Mouse (Mus musculus): Measurements from ENCODE around the gene Clybl. TPM values are rescaled to one million over a fixed set of nuclear protein-coding genes. Genes with fewer than 3 reads are reported as not detected.

Gene Clybl
- polyA plus RNA-seq, 1 experiment = 1.0 TPM

DNA sequence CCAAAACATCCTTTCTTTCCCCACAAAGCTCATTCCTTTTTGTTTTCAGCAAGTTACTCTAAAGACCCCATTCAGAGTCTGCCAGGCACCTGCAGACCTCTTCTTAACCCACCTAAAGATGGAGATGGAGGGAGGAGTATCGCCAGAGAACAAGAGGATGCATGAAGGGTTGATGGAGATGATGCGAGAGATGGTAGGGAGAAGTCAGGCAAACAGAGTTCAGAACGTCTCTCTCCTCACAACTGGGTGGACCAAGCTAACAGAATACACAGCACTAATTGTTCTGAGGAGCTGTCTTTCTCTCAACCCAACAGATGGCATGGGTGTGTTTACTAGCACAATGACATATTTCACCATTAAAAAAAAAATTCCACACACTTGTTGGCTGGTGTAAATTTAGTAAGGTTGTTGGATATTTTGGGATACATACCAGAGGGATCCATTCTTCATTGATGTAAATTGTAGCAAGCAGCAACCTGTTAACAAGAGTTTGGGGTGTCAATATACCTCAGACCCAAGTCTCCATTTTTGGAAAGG is 186.4 kb downstream of the Clybl start:
- no peaks in the 10 kb centered on the region for H3K9me3 ChIP-seq (ENCODE audit: control insufficient read depth, low read length)
- no peak for TF ChIP-seq GATA1 (IDR thresholded peaks at IDR 0.05; ENCODE audit: low read length)
- TF ChIP-seq TAL1 (IDR thresholded peaks at IDR 0.05; ENCODE audit: low read length) = no peak
- no peaks in the 10 kb centered on the region for H3K36me3 ChIP-seq (ENCODE audit: control insufficient read depth)
- H3K4me3 ChIP-seq (replicated peaks) = no peak overlapping the region
- no peaks in the 10 kb centered on the region for H3K4me1 ChIP-seq (ENCODE audit: control insufficient read depth)
- no peaks in the 10 kb centered on the region for H3K27me3 ChIP-seq (ENCODE audit: control insufficient read depth)

DNA sequence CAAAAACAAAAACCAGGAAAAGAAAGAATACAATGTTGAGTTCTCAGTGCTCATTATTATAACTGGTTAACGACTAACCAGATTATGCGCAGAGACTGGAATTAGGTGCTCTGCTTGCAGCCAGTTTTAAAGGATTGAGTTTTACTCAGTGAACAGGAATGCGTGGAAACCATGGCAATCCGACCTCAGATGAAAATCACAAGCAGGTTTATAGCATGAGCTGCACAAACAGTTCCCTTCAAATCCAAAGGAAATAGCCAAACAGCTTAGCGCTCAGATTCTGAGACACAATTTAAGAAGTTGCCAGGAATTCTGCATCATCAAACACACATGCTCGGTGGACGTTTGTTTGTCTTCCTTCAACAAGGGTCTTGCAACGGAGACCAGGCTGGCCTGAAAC is 187.0 kb downstream of the Clybl start:
- no peaks in the 10 kb centered on the region for H3K4me1 ChIP-seq (ENCODE audit: control insufficient read depth)
- no peak overlapping the region for H3K4me3 ChIP-seq (replicated peaks)
- no peaks in the 10 kb centered on the region for H3K9me3 ChIP-seq (ENCODE audit: control insufficient read depth, low read length)
- H3K27me3 ChIP-seq (ENCODE audit: control insufficient read depth) = no peaks in the 10 kb centered on the region
- TF ChIP-seq TAL1 (IDR thresholded peaks at IDR 0.05; ENCODE audit: low read length) (no peak), GATA1 (IDR thresholded peaks at IDR 0.05; ENCODE audit: low read length) (no peak)
- no peaks in the 10 kb centered on the region for H3K36me3 ChIP-seq (ENCODE audit: control insufficient read depth)

DNA sequence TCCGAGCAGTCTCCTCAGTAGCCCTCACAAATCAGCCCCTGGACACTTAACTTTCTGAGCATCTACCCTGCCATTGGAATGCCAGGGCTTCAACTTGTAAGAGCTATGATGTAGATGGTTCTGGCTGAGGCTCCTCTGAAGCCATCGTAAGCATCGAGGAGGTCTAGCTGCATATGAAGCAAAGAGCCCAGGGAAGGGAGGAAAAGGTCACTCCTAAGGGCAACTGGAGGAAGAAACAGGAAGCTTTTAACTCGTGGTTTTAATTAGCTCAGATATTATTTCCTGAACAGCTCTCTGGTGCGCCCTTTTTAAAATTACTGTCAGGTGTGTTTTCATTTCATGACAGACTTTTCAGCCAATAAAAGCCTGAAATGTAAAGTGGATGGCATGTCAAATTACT is 190.5 kb downstream of the Clybl start:
- Histone ChIP-seq H3K36me3 (ENCODE audit: control insufficient read depth) (no peaks in the 10 kb centered on the region), H3K4me1 (ENCODE audit: control insufficient read depth) (no peaks in the 10 kb centered on the region), H3K9me3 (ENCODE audit: control insufficient read depth, low read length) (no peaks in the 10 kb centered on the region), H3K4me3 (replicated peaks) (no peak overlapping the region), H3K27me3 (ENCODE audit: control insufficient read depth) (no peaks in the 10 kb centered on the region)
- TF ChIP-seq GATA1 (IDR thresholded peaks at IDR 0.05; ENCODE audit: low read length) = no peak
- TF ChIP-seq TAL1 (IDR thresholded peaks at IDR 0.05; ENCODE audit: low read length) = no peak

DNA sequence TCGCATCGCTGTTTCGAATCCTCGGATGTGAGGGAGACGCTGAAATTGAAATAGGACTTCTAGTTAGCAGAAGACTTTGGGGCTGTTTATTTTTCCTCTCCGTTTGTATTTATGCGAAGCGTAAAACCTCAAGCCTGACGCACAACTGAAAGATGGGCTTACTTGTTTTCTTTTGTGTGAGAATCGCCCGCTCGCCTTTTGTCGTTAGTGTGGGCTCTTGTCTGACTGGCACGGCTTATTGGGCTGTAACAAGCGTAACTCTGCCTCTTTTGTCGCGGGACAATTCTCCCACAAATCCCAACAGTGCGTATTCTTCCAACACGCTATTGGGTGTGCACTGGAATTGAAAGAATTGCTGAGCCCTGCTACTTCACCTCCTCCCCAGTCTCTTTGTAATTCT is 192.0 kb downstream of the Clybl start:
- H3K4me1 ChIP-seq (ENCODE audit: control insufficient read depth) = no peaks in the 10 kb centered on the region
- no peaks in the 10 kb centered on the region for H3K9me3 ChIP-seq (ENCODE audit: control insufficient read depth, low read length)
- H3K27me3 ChIP-seq (ENCODE audit: control insufficient read depth) = no peaks in the 10 kb centered on the region
- TF ChIP-seq TAL1 (IDR thresholded peaks at IDR 0.05; ENCODE audit: low read length) (no peak), GATA1 (IDR thresholded peaks at IDR 0.05; ENCODE audit: low read length) (no peak)
- H3K4me3 ChIP-seq (replicated peaks) = no peak overlapping the region
- H3K36me3 ChIP-seq (ENCODE audit: control insufficient read depth) = no peaks in the 10 kb centered on the region

DNA sequence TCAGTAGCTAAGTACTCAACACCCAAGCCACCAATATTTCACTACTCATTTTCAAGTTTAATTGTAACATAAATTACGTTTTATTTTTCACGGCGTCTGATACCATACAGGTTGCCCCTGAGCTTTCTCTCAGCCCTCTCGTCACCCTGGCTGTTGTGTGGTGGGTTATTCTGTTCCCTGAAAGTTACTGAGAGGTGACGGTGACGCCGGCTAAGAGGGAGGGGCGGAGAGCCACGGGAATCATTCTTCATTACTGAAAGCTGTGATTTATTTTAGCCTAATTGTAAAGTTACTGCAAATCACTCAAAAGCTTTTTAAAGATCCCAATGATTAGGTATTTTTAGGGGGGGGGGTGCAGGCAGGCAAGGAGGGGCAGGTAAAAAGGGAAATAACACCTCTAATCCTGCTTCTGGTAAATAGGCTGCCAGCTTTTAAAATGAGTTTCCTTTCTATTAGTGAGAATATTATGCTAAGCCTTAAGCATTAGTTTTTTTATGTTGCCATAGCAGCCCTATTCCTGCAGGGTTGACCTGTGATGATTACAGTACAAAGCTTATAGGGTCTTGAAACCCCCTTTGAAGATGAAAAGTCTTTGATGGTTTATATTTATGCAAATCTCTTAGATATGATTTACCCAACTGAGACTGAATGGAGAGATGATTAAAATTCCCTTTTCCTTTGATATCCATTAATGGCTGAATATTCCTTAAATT is 192.9 kb downstream of the Clybl start:
- no peaks in the 10 kb centered on the region for H3K27me3 ChIP-seq (ENCODE audit: control insufficient read depth)
- TF ChIP-seq GATA1 (IDR thresholded peaks at IDR 0.05; ENCODE audit: low read length) (no peak), TAL1 (IDR thresholded peaks at IDR 0.05; ENCODE audit: low read length) (no peak)
- H3K4me3 ChIP-seq (replicated peaks) = no peak overlapping the region
- H3K9me3 ChIP-seq (ENCODE audit: control insufficient read depth, low read length) = no peaks in the 10 kb centered on the region
- H3K36me3 ChIP-seq (ENCODE audit: control insufficient read depth) = no peaks in the 10 kb centered on the region
- no peaks in the 10 kb centered on the region for H3K4me1 ChIP-seq (ENCODE audit: control insufficient read depth)

DNA sequence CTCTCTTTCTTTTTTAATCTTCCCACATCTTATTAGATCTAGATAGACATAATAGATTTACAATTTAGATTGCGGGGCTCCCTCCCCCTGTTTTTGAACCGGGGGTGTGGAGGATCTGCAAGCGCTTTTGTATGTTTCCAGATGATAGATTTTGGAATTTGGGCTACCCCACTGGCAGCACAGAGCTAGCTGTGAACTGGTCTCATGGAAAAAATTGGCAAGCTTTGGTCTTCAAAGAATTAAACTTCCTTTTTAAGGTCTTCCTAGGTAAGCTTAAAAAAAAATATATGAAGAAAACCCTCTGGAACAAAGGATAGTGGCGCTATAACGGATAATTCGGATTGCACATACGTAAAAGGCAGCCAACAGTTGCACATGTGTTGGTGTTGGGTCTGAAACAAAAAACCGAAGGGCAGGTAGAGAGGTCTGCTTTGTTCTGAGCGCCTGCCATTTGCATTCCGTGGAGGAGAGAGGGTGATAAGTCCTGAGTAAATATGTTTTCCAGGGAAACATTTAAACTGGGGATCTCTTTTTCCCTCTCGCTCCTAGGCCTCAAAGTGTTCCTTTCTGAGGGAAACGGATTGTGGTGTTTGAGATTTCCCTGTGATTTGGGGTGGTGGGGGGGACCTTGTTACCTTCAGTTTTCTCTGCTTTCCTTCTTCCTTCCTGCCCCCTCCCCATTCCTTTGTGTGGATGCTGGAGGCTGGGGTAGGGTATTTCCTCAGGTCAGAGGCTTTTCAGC is 193.7 kb downstream of the Clybl start:
- no peaks in the 10 kb centered on the region for H3K27me3 ChIP-seq (ENCODE audit: control insufficient read depth)
- no peaks in the 10 kb centered on the region for H3K9me3 ChIP-seq (ENCODE audit: control insufficient read depth, low read length)
- H3K36me3 ChIP-seq (ENCODE audit: control insufficient read depth) = no peaks in the 10 kb centered on the region
- H3K4me1 ChIP-seq (ENCODE audit: control insufficient read depth) = no peaks in the 10 kb centered on the region
- no peak overlapping the region for H3K4me3 ChIP-seq (replicated peaks)
- TF ChIP-seq TAL1 (IDR thresholded peaks at IDR 0.05; ENCODE audit: low read length) (no peak), GATA1 (IDR thresholded peaks at IDR 0.05; ENCODE audit: low read length) (no peak)

DNA sequence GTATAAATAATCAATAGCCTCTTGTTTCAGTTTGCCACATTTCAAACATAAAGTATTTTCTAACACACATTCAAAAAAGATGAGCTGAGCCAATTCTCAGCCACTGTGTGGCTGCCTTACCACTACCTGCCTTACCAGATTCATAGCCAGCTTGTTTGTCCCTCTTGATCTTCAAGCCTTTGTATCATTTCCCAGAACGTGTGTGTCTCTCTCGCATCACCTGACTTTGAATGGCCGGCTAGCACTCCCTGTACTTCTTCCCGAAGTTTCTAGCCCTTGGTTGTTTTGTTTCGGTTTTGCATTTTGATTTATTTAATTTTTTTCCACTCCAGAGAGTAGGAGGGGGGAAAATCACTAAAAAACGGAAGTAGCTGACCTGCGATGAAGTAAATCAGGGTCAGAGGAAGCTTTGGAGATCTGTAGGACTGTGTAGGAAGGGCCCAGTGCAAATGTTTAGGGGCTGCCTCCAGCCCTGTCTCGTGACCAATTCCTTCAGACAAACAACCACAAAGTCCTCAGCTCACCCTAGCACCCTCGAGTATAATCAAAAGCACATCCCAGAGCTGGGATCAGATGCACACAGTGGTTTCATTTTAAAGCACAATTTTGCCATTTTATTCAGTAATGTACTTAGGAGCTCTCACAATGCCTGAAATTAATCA is 195.1 kb downstream of the Clybl start:
- H3K9me3 ChIP-seq (ENCODE audit: control insufficient read depth, low read length) = no peaks in the 10 kb centered on the region
- no peak overlapping the region for H3K4me3 ChIP-seq (replicated peaks)
- no peaks in the 10 kb centered on the region for H3K27me3 ChIP-seq (ENCODE audit: control insufficient read depth)
- no peaks in the 10 kb centered on the region for H3K36me3 ChIP-seq (ENCODE audit: control insufficient read depth)
- no peak for TF ChIP-seq GATA1 (IDR thresholded peaks at IDR 0.05; ENCODE audit: low read length)
- no peak for TF ChIP-seq TAL1 (IDR thresholded peaks at IDR 0.05; ENCODE audit: low read length)
- H3K4me1 ChIP-seq (ENCODE audit: control insufficient read depth) = no peaks in the 10 kb centered on the region

DNA sequence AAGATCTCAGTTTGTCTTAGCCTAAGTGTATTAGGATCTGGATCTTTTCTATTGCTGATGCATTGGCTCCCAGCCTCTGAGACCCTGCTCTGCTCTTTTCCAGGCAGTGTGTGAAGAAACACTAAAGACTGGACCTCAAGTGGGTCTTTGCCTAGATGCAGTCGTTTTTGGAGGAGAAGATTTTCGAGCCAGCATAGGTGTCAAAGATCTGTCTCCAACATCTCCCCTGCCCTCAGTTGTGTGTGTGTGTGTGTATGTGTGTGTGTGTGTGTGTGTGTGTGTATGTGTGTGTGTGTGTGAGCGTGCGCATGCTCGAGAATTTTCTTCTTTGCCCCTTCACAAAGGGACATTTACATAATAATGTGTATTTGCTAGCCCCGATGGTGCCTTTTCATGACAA is 196.2 kb downstream of the Clybl start:
- H3K36me3 ChIP-seq (ENCODE audit: control insufficient read depth) = no peaks in the 10 kb centered on the region
- TF ChIP-seq GATA1 (IDR thresholded peaks at IDR 0.05; ENCODE audit: low read length) = no peak
- no peak for TF ChIP-seq TAL1 (IDR thresholded peaks at IDR 0.05; ENCODE audit: low read length)
- H3K9me3 ChIP-seq (ENCODE audit: control insufficient read depth, low read length) = no peaks in the 10 kb centered on the region
- no peaks in the 10 kb centered on the region for H3K4me1 ChIP-seq (ENCODE audit: control insufficient read depth)
- no peak overlapping the region for H3K4me3 ChIP-seq (replicated peaks)
- no peaks in the 10 kb centered on the region for H3K27me3 ChIP-seq (ENCODE audit: control insufficient read depth)

DNA sequence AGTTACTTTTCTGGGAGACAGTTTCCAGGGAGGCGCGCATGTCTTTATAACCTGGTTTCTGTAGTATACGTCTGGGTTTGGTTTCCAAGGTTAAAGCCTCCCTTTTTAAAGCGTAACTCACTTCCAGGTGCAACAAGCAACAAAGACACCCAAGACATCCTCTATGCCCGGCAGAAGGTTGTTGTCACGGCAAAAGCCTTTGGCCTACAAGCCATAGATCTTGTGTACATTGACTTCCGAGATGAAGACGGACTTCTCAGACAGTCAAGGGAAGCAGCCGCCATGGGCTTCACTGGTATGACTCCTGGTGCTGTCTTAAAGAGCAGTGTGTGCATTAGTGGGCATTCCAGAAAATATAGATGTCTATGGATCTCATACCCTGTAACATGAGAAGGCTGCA is 197.6 kb downstream of the Clybl start:
- no peaks in the 10 kb centered on the region for H3K36me3 ChIP-seq (ENCODE audit: control insufficient read depth)
- H3K4me1 ChIP-seq (ENCODE audit: control insufficient read depth) = no peaks in the 10 kb centered on the region
- H3K4me3 ChIP-seq (replicated peaks) = no peak overlapping the region
- no peak for TF ChIP-seq GATA1 (IDR thresholded peaks at IDR 0.05; ENCODE audit: low read length)
- no peak for TF ChIP-seq TAL1 (IDR thresholded peaks at IDR 0.05; ENCODE audit: low read length)
- no peaks in the 10 kb centered on the region for H3K27me3 ChIP-seq (ENCODE audit: control insufficient read depth)
- no peaks in the 10 kb centered on the region for H3K9me3 ChIP-seq (ENCODE audit: control insufficient read depth, low read length)

Data from erythroblast, embryonic 14.5 days (primary cell).